Mouse (Mus musculus) small intestine, adult 2 months (tissue): Measurements from ENCODE around the gene Efna1. TPM values are rescaled to one million over a fixed set of nuclear protein-coding genes. Genes with fewer than 3 reads are reported as not detected.
A peak's percentile ranks its signal among the peaks of the same experiment; 100 is the strongest.

Experiments used
- H3K27ac ChIP-seq: fragments of 200-500 bp; 2 replicates; pipeline ENCODE4 v1.5.1; 2012; ENCODE audit warnings: low read depth, low read length, control low read depth, inconsistent platforms; ENCODE audit not compliant: insufficient read depth
- H3K27me3 ChIP-seq: fragments of 200-500 bp; 2 replicates; pipeline ENCODE4 v1.6.1; 2012; ENCODE audit warnings: mild to moderate bottlenecking, moderate library complexity, low read length, inconsistent platforms; ENCODE audit not compliant: control insufficient read depth, insufficient read depth
- H3K36me3 ChIP-seq: fragments of 200-500 bp; 2 replicates; pipeline ENCODE4 v1.6.1; 2012; ENCODE audit warnings: mild to moderate bottlenecking, low read length, control low read depth, inconsistent platforms; ENCODE audit not compliant: control insufficient read depth, insufficient read depth
- H3K4me1 ChIP-seq: fragments of 200-500 bp; 2 replicates; pipeline ENCODE4 v1.6.1; 2012; ENCODE audit warnings: low read length, inconsistent platforms, mixed read lengths; ENCODE audit not compliant: control insufficient read depth, insufficient read depth, insufficient read length
- H3K4me3 ChIP-seq: fragments of 200-500 bp; 2 replicates; pipeline ENCODE4 v1.5.1; 2012; ENCODE audit warnings: low read depth, mild to moderate bottlenecking, control low read depth, inconsistent platforms, low read length, moderate library complexity
- CTCF ChIP-seq: fragments of 200-500 bp; IDR thresholded peaks from 2 replicates; pipeline ENCODE4 v1.5.1; 2012; ENCODE audit warnings: low read depth, mild to moderate bottlenecking, control low read depth, inconsistent platforms, low read length, moderate library complexity, mixed read lengths; ENCODE audit not compliant: insufficient replicate concordance, insufficient read length; ENCODE audit errors: extremely low read depth
- POLR2A ChIP-seq: fragments of 200-500 bp; IDR thresholded peaks from 2 replicates; pipeline ENCODE4 v1.6.1; 2012; ENCODE audit warnings: low read depth, mild to moderate bottlenecking, control low read depth, inconsistent platforms, low read length, moderate library complexity
- WGBS: fragments of 180-500 bp; shearing (Covaris S2); methylation state at CpG from one replicate; pipeline ENCODE4 v1.1.7; 2018; 5-methylcytosine and 5-hydroxymethylcytosine counted together
- polyA plus RNA-seq: library from polyadenylated mRNA; depleted of rRNA; stranded (reverse); fragments of >200 nt; gene quantifications from 2 replicates; pipeline ENCODE4 v1.2.3, GENCODE M21; 2012; rRNA removed

The Efna1 gene
- polyA plus RNA-seq, result 46.1 and 122 TPM in 2 replicates

GRCm38 (mm10) chr3:89280606-89281511 lies at the start of gene Efna1:
Gene Efna1 (minus strand): TSS chr3:89281142.
- peak within 1 kb of the TSS; percentile 99 for H3K27ac ChIP-seq
- TF ChIP-seq CTCF (0 out of 2 replicates have a peak, but pooled peaks have one; percentile 14), POLR2A (0 out of 2 replicates have a peak, but pooled peaks have one; percentile 9)

GRCm38 (mm10) chr3:89330346-89330745 lies 49.4 kb upstream of the Efna1 start:
- H3K27ac ChIP-seq, result no peak overlapping the region
- H3K27me3 ChIP-seq, result no peaks in the 10 kb centered on the region
- peaks cover 33% of the 10 kb centered on the region for H3K4me1 ChIP-seq
- WGBS, result 42% methylated on average over 3 of the region's 3 CpGs
- no peak overlapping the region for H3K4me3 ChIP-seq
- TF ChIP-seq POLR2A (no peak), CTCF (no peak)
- H3K36me3 ChIP-seq, result peaks cover 5% of the 10 kb centered on the region; the same call in 1 of the 2 replicates

More at GRCm38 (mm10) chr3:89280606-89281511, at the start of gene Efna1:
- 1% methylated on average over 52 of the region's 52 CpGs for WGBS
- peaks cover 24% of the 10 kb centered on the region for H3K4me1 ChIP-seq
- H3K27me3 ChIP-seq, result no peaks in the 10 kb centered on the region
- H3K4me3 ChIP-seq, result peak within 1 kb of the TSS; percentile 85
- H3K36me3 ChIP-seq, result peaks cover 4% of the 10 kb centered on the region

- Histone ChIP-seq H3K4me3 (no peak overlapping the region), H3K36me3 (no peaks in the 10 kb centered on the region), H3K4me1 (peaks cover 33% of the 10 kb centered on the region), H3K27ac (peak overlapping the region; percentile 60), H3K27me3 (no peaks in the 10 kb centered on the region)
- TF ChIP-seq CTCF (no peak), POLR2A (no peak)
- 12% methylated on average over 4 of the region's 4 CpGs for WGBS
Measured at GRCm38 (mm10) chr3:89328623-89329022, 47.7 kb upstream of the Efna1 start.

GRCm38 (mm10) chr3:89327371-89327870 lies 46.5 kb upstream of the Efna1 start:
- no peaks in the 10 kb centered on the region for H3K36me3 ChIP-seq
- WGBS, result 15% methylated on average over 9 of the region's 9 CpGs
- no peaks in the 10 kb centered on the region for H3K27me3 ChIP-seq
- H3K27ac ChIP-seq, result no peak overlapping the region
- H3K4me1 ChIP-seq, result peaks cover 29% of the 10 kb centered on the region
- TF ChIP-seq CTCF (no peak), POLR2A (no peak)
- no peak overlapping the region for H3K4me3 ChIP-seq

- WGBS, result 94% methylated on average over 8 of the region's 8 CpGs
Measured at GRCm38 (mm10) chr3:89325882-89326281, 44.9 kb upstream of the Efna1 start.

GRCm38 (mm10) chr3:89322514-89323165 lies 41.7 kb upstream of the Efna1 start, which contains the start of gene Efna3:
Gene Efna3 (minus strand): TSS chr3:89322965.
- Histone ChIP-seq H3K27ac (no peak within 1 kb of the TSS), H3K4me1 (peaks cover 29% of the 10 kb centered on the region), H3K4me3 (peak within 1 kb of the TSS; percentile 69), H3K27me3 (peaks cover 31% of the 10 kb centered on the region), H3K36me3 (no peaks in the 10 kb centered on the region)
- whole genome bisulfite sequencing, result under 1% methylated on average over 53 of the region's 53 CpGs
- TF ChIP-seq CTCF (no peak), POLR2A (no peak)

More at GRCm38 (mm10) chr3:89325882-89326281, 44.9 kb upstream of the Efna1 start:
- Histone ChIP-seq H3K27me3 (peaks cover 8% of the 10 kb centered on the region; the same call in 1 of the 2 replicates), H3K4me3 (no peak overlapping the region), H3K36me3 (no peaks in the 10 kb centered on the region), H3K27ac (no peak overlapping the region), H3K4me1 (peaks cover 32% of the 10 kb centered on the region)
- TF ChIP-seq CTCF, result no peak
- TF ChIP-seq POLR2A, result no peak
